Mouse (Mus musculus): ENCODE measurements around the gene Ano10.

Ano10 gene

DNA sequence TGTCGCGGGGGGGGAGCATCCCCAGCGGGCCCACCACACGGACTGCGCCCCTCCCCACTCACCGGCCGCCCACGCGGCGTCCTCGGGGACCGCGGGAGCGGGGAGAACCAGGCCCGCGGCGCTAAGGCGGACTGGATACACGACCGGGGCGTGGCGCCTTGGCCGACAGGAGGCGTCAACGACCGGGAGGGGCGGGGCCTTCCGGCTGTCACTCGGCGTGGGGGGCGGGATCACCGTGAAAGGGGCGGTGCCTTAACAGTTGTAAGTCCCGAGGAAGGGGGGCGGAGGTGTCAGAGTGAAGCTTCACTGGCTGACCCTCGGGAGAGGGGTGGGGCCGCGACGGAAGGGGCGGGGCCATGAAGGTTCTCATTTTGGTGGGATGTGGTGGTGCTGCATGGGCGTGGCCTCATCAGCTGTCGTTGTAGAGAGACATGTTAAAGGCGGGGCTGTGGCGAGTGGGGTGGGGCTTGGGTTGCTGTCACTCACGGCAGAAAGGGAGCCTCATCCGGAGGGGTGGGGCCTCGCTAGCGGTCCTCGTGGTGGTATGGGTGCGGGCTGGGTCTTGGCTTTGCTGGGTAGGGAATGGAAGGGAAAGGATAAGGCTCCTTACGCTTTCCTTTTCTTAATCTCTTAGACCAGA, at the start of gene Ano10:
Gene Ano10, minus strand, starts transcription at position 182 of the 640 bp plus-strand sequence.
- no peak for TF ChIP-seq GATA4 (IDR thresholded peaks at IDR 0.05; ENCODE audit: insufficient replicate concordance, low read length)

DNA sequence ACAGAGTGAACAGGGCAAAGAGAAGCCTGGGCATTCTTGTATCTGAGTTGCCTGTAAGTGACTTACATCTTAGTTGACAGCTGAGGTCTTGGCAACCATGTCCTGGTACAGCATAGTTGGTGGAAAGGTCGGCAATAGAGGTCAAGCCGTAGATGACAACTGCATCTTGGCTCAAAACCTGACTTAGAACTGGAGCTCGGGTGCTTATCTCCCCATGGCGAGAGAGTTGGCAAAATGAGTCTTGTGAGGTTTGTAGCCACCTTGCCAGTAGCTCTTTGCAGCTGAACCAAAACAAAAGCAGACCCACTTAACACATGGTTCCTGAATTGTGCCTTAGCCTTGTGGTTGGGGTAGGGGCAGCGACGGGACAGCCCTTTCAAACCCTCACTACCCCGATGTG, 49.2 kb upstream of the Ano10 start:
- TF ChIP-seq GATA4 (IDR thresholded peaks at IDR 0.05; ENCODE audit: insufficient replicate concordance, low read length): no peak

DNA sequence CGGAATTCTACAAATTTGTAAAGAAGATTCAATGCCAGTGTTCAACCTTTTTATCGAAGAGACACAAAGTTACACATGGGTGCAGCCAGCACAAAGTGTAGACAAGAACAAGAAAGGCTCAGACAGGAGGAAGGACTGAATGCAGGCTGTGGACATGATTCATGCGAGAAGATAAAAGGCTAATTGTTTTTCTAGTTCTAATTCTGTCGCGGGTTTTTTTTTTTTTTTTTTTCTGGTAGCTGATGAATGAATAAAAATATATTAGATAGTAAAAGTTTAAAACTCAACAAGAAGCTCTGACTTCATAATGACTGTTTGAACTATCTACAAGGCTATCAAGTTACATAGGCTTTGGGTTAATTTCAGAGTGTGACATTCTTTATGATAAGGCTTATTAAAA, 45.7 kb upstream of the Ano10 start:
- TF ChIP-seq GATA4 (IDR thresholded peaks at IDR 0.05; ENCODE audit: insufficient replicate concordance, low read length): no peak

DNA sequence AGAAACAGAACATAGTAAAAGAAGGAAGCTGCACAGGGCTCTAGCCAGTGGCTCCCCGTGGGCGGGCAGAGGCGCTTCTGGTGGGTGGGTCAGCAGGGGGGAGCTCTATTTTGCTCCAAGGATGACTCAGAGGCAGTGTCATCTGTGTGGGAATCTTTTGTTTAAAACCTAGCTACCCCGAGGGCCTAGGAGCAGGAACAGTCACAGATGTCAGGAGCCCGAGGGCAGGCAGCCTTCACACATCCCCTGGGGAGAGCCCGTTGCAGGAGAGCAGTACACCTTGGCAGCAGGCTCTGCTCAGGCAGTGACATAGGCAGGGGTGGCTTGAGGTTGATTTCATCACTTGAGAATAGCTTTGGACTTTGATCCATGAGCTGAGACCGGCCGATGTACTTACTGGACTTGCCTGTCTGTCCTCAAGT, 43.3 kb upstream of the Ano10 start:
- no peak for TF ChIP-seq GATA4 (IDR thresholded peaks at IDR 0.05; ENCODE audit: insufficient replicate concordance, low read length)

DNA sequence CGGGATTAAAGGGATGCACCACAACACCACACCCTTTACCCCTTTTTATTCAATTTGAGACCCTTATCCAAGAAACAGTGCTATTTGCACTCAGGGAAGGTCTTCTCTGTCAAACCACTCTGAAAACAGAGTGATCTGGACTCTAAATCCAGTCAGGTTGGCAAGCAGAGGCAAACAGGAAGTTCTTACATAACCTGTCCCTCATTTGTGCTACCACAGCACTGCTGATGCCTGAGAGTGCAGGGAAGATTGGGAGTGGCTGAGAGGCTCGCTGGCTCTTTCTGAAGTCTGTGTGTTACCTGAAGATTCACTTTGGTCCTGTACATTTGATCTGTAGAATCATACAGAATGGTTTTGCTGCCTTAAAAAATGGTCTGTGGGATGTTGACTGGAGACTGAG, 42.5 kb upstream of the Ano10 start:
- no peak for TF ChIP-seq GATA4 (IDR thresholded peaks at IDR 0.05; ENCODE audit: insufficient replicate concordance, low read length)

DNA sequence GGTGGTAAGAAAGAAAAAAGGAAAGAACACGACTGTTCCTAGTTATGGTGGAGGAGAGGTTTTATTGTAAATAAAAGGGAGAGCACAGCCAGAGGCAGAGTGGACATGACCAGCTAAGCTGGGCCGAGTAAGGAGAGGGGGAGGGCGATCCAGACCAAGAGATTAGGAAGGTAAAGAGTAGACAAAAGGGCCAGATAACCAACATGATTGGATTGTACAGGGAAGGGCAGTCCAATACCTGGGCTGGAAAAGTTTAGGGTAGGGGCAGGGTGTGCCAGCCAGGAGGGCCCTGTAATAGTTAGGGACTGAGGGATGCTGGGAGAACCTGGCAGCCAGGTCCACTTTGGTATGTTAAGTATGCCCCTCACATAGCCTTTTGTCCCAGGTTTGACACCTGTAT, 34.0 kb upstream of the Ano10 start:
- no peak for TF ChIP-seq GATA4 (IDR thresholded peaks at IDR 0.05; ENCODE audit: insufficient replicate concordance, low read length)

DNA sequence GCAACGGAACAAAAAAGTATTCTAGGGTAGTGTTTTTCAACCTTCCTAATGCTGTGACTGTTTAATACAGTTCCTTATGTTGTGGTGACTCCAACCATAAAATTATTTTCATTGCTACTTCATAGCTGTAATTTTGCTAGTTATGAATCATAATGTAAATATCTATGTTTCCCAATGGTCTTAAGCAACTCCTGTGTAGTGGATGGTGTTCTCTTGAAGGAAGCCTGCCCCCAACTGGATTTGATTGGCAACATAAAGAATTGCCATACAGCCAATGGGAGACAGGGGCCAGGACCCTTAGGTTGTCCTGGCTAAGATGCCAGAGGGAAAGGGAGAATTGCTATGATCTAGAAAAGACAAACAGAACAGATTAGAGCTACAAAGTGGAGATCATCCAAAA, 31.8 kb upstream of the Ano10 start:
- TF ChIP-seq GATA4 (IDR thresholded peaks at IDR 0.05; ENCODE audit: insufficient replicate concordance, low read length): no peak

DNA sequence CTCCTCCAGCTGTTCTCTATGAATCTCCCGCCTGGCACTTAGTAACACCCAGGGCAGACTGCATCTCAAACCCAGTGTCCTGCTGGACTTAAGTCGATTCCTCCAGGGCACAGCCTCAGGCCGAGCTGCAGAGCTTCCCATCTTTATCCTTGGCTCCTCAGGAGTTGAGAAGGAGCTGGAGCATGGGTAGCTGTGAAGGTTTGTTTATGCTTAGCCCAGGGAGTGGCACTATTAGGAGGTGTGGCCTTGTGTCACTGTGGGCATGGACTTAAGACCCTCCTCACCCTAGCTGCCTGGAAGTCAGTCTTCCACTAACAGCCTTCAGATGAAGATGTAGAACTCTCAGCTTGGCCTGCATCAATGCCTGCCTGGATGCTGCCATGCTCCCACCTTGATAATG, 28.1 kb upstream of the Ano10 start:
- no peak for TF ChIP-seq GATA4 (IDR thresholded peaks at IDR 0.05; ENCODE audit: insufficient replicate concordance, low read length)

DNA sequence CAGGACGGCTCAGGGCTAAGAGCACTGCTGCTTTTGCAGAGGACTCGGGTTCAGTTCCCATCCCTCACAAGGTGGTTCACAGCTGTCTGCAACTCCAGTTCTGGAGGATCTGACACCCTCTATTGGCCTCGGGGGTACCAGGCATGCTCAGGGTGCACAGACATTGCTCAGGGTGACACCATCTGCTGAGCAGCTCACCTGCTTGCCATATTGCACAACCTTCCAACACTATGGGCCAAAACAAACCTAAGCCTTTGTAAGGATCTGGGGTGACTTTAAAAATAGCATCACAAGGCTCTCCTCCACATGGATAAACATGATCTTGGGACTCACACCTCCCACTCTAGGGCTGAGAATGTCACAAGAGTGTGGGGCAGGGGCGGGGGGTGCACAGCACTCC, 26.4 kb upstream of the Ano10 start:
- no peak for TF ChIP-seq GATA4 (IDR thresholded peaks at IDR 0.05; ENCODE audit: insufficient replicate concordance, low read length)

DNA sequence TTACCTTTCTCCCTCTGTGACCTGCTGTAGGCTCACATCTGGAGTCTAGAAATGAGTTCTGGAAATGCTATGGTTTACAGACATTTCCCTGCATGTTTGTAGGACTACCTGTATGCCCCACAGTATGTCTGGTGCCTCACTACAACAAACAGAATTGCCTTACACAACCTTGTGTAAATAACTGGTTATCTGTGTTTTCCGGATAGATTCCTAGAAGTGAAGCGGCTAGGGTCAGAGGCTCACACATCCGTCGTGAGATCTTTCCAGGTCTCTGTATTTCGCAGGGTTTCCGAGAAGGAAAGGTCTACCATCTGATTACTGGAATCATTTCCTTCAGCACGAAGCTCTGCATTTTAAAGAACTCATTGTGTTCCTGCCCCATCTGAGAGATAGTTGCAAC, 22.3 kb upstream of the Ano10 start:
- TF ChIP-seq GATA4 (IDR thresholded peaks at IDR 0.05; ENCODE audit: insufficient replicate concordance, low read length): peak; percentile 24; the same call in 1 of the 2 replicates

DNA sequence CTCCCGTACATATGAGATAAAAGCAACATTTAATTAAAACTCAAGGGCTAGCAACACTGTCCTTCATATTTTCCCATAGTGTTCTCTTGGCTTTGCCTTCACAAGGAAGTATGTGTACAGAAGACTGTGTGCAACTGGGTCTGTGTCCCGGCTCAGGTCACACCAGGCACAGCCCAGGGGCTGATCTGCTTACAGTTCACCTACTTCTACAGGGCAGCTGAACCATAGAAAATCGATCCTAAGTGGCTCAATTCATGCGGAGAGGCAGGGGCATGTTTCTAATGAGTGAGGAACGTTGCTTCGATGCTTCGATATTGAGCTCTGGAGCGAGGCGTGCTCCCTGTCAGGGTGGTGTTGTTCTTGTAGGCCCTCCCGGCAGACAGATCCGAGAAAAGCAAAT, 21.3 kb upstream of the Ano10 start:
- TF ChIP-seq GATA4 (IDR thresholded peaks at IDR 0.05; ENCODE audit: insufficient replicate concordance, low read length): no peak

DNA sequence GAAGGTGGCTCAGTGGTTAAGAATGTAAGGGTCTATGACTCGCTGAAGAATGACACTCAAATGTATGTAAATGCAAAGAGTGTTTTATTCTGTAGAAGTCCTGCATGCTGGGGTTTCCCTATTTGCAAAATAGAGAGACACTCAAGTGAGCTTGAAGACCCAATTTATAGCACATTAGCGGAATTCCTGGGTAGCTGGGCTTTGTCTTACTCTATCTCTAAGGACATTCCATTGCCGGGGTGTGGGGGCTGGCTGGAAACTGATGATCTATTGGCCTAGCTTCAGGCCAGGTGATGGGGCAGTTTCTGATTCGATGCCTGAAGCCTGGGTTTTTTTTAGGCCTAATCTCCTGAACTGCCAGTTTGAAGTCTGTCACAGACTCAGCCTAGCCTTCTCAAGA, 20.7 kb upstream of the Ano10 start:
- TF ChIP-seq GATA4 (IDR thresholded peaks at IDR 0.05; ENCODE audit: insufficient replicate concordance, low read length): no peak

DNA sequence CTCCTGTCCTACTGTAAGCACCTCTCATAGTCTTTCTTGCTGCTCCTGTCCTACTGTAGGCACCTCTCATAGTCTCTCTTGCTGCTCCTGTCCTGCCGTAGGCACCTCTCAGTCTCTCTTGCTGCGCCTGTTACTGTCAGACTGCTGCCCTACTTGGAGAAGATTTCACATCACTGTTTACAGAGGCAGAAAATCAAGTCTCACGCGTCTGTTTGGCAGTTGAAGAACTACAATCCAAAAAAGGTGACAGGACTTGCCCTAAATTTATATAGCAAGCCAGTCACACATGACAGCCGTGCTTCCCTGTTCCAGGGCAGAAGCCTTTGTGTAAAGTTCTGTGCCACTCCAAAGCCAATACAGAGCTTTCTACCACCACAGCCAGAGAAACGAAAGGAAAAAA, 20.2 kb upstream of the Ano10 start:
- TF ChIP-seq GATA4 (IDR thresholded peaks at IDR 0.05; ENCODE audit: insufficient replicate concordance, low read length): no peak

DNA sequence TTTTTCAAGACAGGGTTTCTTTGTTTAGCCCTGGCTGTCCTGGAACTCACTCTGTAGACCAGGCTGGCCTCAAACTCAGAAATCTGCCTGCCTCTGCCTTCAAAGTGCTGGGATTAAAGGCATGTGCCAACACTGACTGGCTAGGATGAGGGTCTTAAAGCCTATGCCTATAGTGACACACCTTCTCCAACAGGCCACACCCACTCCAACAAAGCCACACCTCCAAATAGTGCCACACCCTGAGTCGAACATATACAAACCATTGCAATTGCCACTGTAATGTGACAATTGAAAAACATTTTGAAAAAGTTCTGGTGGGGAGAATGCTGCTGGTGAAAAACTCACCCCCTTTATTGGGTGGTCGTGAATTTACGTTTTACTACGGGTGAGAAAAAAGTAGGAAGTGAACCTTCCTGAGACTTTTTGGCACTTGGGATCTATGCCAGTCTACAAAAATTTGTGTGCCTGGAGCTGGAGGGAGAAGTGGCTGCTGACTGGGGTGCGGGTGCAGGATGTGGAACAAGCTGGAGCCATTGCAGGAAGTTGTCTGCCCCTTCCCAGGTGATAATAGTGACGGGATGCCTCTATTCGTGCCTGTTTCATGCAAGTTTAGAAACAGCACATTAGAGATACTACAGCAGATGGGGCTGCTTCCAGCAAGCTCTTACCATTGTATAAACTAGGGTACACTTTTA, 18.2 kb upstream of the Ano10 start:
- TF ChIP-seq GATA4 (IDR thresholded peaks at IDR 0.05; ENCODE audit: insufficient replicate concordance, low read length): no peak

DNA sequence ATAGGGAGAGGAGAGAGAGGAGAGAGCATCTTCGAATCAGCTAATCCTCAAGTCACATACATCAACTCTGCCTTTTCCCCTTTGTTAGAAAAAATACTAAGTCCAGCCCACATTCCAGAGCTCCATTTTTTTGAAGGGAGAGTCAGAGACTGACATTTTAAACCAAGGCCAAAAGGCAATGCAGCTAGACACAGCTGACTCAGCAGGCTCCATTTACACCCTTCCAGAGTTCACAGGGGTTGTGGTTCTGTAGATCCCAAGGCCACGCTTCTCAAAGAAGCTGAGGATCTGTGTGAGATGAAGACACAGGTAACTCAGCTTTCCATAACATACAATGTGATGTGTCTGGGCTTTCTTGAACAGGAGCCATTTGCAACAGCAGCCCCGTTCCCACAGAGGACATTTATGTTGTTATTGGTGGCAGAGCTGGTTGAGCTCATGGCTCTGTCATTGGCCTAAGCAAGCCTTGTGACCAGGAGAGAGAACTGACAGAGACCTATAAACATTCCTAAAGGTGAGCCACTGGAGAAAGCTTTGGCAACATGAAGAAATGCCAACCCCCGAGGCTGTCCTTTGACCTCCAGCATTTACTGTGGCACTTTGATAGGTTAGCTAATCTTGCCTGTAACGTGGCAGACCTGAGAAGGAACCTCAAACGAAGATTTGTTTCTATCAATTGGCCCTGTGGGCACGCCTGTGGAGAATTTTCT, 17.0 kb upstream of the Ano10 start:
- TF ChIP-seq GATA4 (IDR thresholded peaks at IDR 0.05; ENCODE audit: insufficient replicate concordance, low read length): no peak

DNA sequence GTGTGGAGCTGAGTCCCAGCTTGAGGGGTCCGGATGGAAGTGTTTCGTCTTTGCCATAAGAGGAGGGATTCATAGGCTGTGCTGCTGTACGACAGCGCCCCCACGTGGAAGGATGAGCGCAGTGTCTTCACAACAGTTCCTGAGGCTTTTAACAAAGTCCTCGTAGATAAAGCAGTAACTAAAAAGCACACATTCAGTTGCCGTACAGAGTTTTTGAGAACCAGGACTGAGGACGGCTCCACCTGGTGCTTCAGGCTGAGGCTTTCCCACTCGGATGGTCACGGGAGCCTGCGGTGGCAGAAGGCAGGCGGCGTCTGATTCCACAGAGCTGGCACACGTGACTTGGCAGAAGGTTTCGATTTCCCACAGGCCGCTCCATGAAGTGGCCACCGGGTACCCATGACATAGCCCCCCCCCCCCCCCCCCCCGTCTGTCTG, 16.4 kb upstream of the Ano10 start:
- no peak for TF ChIP-seq GATA4 (IDR thresholded peaks at IDR 0.05; ENCODE audit: insufficient replicate concordance, low read length)
